ENCODE assay signal across 9 mouse cellular contexts in the genomic region with DNA sequence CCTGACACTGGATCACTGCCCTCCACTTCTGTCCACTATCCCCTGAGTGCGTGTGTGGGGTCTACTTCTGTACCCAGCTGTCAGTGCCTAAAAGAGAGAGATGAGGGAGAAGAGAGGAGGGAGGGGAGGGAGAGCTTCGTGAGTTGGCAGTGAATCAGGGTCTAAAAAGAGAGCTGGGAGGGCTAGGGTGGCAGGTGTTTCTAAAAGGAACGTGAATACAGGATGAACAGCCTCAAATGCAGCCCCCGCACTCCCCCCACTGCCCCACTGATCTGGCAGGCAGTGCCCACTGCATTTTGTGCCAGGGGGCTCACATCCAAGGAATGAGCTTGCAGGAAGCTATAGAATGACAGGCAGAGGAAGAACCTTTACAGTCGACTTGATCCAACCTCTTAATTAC. TPM values are rescaled to one million over a fixed set of nuclear protein-coding genes. Genes with fewer than 3 reads are reported as not detected.
A peak's percentile ranks its signal among the peaks of the same experiment; 100 is the strongest.
DNase-seq lines count a peak whose midpoint lies in the region; ATAC-seq and TF ChIP-seq lines count a peak whose summit lies in the region.
"Had no signal": no experiment of that assay in that cellular context is flagged by ENCODE, and none has a peak within 500 bp of the region (broad histone marks: within the 10 kb centered on the region; RNA-seq: fewer than 3 reads in every experiment).

No protein-coding gene starts in this region.

- TF ChIP-seq CTCF in E14TG2a.4 (conservative IDR thresholded peaks at IDR 0.05; ENCODE audit: low read length): no peak
- no peak for TF ChIP-seq CTCF in cortical plate, adult 2 months (IDR thresholded peaks at IDR 0.05; ENCODE audit: extremely low read depth, insufficient read depth, low read length)

- 18% methylated on average over 5 of the region's 5 CpGs for WGBS in forebrain, embryonic 13.5 days
- WGBS in forebrain, embryonic 11.5 days: 49% methylated on average over 5 of the region's 5 CpGs
- 35% methylated on average over 5 of the region's 5 CpGs for WGBS in midbrain, embryonic 16.5 days

- H3K4me1 ChIP-seq in forebrain, embryonic 13.5 days: peaks cover 61% of the 10 kb centered on the region
- peaks cover 7% of the 10 kb centered on the region; the same call in 1 of the 2 replicates for H3K4me1 ChIP-seq in forebrain, embryonic 11.5 days (replicated peaks; ENCODE audit: control insufficient read depth, insufficient read depth, low read length)
- H3K4me1 ChIP-seq in E14TG2a.4 (replicated peaks; ENCODE audit: low read depth, low read length): peaks cover 69% of the 10 kb centered on the region
- H3K4me1 ChIP-seq in cortical plate, adult 2 months (ENCODE audit: control insufficient read depth, insufficient read depth, low read length): no peaks in the 10 kb centered on the region; the same call in 1 of the 2 replicates
- peaks cover 47% of the 10 kb centered on the region for H3K4me1 ChIP-seq in midbrain, embryonic 16.5 days (ENCODE audit: control insufficient read depth, insufficient read depth, low read length)

- no peak for ATAC-seq in forebrain, embryonic 13.5 days
- no peak for ATAC-seq in forebrain, embryonic 11.5 days (replicated peaks; ENCODE audit: low FRiP score)
- ATAC-seq in midbrain, embryonic 16.5 days: no peak

- H3K4me2 ChIP-seq in forebrain, embryonic 13.5 days: peak overlapping the region; percentile 80
- no peak overlapping the region for H3K4me2 ChIP-seq in forebrain, embryonic 11.5 days (ENCODE audit: low read depth, low read length, severe bottlenecking)
- peak overlapping the region; percentile 95 for H3K4me2 ChIP-seq in midbrain, embryonic 16.5 days (ENCODE audit: low read length)

- no peak for DNase-seq in forebrain, embryonic 11.5 days (ENCODE audit: low spot score)
- DNase-seq in adipocyte (ENCODE audit: low spot score): no peak
- DNase-seq in urinary bladder, postnatal 36 days (ENCODE audit: low spot score in 2 of 2): no peak
- no peak for DNase-seq in spleen, postnatal 36 days (ENCODE audit: low spot score in 2 of 2)
- DNase-seq: thymus, postnatal 25 days had no signal

- H3K9ac ChIP-seq in forebrain, embryonic 13.5 days: no peak overlapping the region
- no peak overlapping the region for H3K9ac ChIP-seq in forebrain, embryonic 11.5 days (ENCODE audit: low read length)
- H3K9ac ChIP-seq in midbrain, embryonic 16.5 days (ENCODE audit: low read depth, low read length): 0 out of 2 replicates have a peak overlapping the region, but pooled peaks have one; percentile 30

- no peaks in the 10 kb centered on the region for H3K9me3 ChIP-seq in forebrain, embryonic 13.5 days (replicated peaks)
- H3K9me3 ChIP-seq in forebrain, embryonic 11.5 days (ENCODE audit: control insufficient read depth, low read length): no peaks in the 10 kb centered on the region
- no peaks in the 10 kb centered on the region for H3K9me3 ChIP-seq in E14TG2a.4 (ENCODE audit: low read length)
- H3K9me3 ChIP-seq in midbrain, embryonic 16.5 days (replicated peaks; ENCODE audit: control insufficient read depth, low read length, poor library complexity, severe bottlenecking): 0 out of 2 replicates have a peak, but pooled peaks cover 2% of the 10 kb centered on the region

- peak overlapping the region; percentile 4; the same call in 1 of the 2 replicates for H3K27ac ChIP-seq in forebrain, embryonic 13.5 days
- H3K27ac ChIP-seq in forebrain, embryonic 11.5 days (ENCODE audit: low read depth, low read length): no peak overlapping the region
- peak overlapping the region; percentile 87 for H3K27ac ChIP-seq in cortical plate, adult 2 months (ENCODE audit: insufficient read depth, low read length)
- no peak overlapping the region for H3K27ac ChIP-seq in midbrain, embryonic 16.5 days (ENCODE audit: low read length)

- H3K27me3 ChIP-seq in forebrain, embryonic 13.5 days: peaks cover 19% of the 10 kb centered on the region
- peaks cover 27% of the 10 kb centered on the region for H3K27me3 ChIP-seq in forebrain, embryonic 11.5 days (ENCODE audit: control insufficient read depth, insufficient read depth, low read length)
- peaks cover 24% of the 10 kb centered on the region for H3K27me3 ChIP-seq in E14TG2a.4 (ENCODE audit: insufficient read depth, low read length)
- no peaks in the 10 kb centered on the region for H3K27me3 ChIP-seq in midbrain, embryonic 16.5 days (ENCODE audit: control insufficient read depth, insufficient read depth, low read depth, low read length)

- no peak overlapping the region for H3K4me3 ChIP-seq in forebrain, embryonic 13.5 days
- H3K4me3 ChIP-seq in forebrain, embryonic 11.5 days (ENCODE audit: low read depth, low read length): no peak overlapping the region
- peak overlapping the region; percentile 23 for H3K4me3 ChIP-seq in E14TG2a.4 (replicated peaks; ENCODE audit: low read length)
- H3K4me3 ChIP-seq in cortical plate, adult 2 months (ENCODE audit: insufficient read depth, low read length): peak overlapping the region; percentile 55
- peak overlapping the region; percentile 4; the same call in 1 of the 2 replicates for H3K4me3 ChIP-seq in midbrain, embryonic 16.5 days (ENCODE audit: low read depth, low read length)

- 0 out of 2 replicates have a peak, but pooled peaks have one; percentile 17 for TF ChIP-seq POLR2A in cortical plate, adult 2 months (IDR thresholded peaks at IDR 0.05; ENCODE audit: extremely low read depth, insufficient read depth, low read length)

- H3K36me3 ChIP-seq in forebrain, embryonic 13.5 days (ENCODE audit: poor library complexity, severe bottlenecking): no peaks in the 10 kb centered on the region
- H3K36me3 ChIP-seq in forebrain, embryonic 11.5 days (ENCODE audit: control insufficient read depth, insufficient read depth, low read length): no peaks in the 10 kb centered on the region
- H3K36me3 ChIP-seq in E14TG2a.4 (ENCODE audit: insufficient read depth, low read length): no peaks in the 10 kb centered on the region
- H3K36me3 ChIP-seq in midbrain, embryonic 16.5 days (ENCODE audit: control insufficient read depth, insufficient read depth, low read length): no peaks in the 10 kb centered on the region

RNA-seq across cellular contexts. Expression of gene Dlgap3, which starts 1.9 kb away (rescaled TPM):
- 4.9 and 5.4 TPM in 2 replicates for polyA plus RNA-seq in forebrain, embryonic 13.5 days (2015; fragmentation: Nextera tagmentation; extraction: Ambion mirVana)
- 3.1 and 4.2 TPM in 2 replicates for polyA plus RNA-seq in forebrain, embryonic 11.5 days (2014; fragmentation: Nextera tagmentation; extraction: Ambion mirVana)
- polyA plus RNA-seq in cortical plate, adult 2 months (2012; rRNA removed): 222 and 224 TPM in 2 replicates
- 17.6 and 19.5 TPM in 2 replicates for polyA plus RNA-seq in midbrain, embryonic 16.5 days (2015; fragmentation: Nextera tagmentation; extraction: Ambion mirVana)

RNA-seq across cellular contexts. Expression of gene Tmem35b, which starts 47.4 kb away (rescaled TPM):
- 13.6 and 15.9 TPM in 2 replicates for polyA plus RNA-seq in forebrain, embryonic 13.5 days (2015; fragmentation: Nextera tagmentation; extraction: Ambion mirVana)
- 11.8 and 12.6 TPM in 2 replicates for polyA plus RNA-seq in forebrain, embryonic 11.5 days (2014; fragmentation: Nextera tagmentation; extraction: Ambion mirVana)
- polyA plus RNA-seq in cortical plate, adult 2 months (2012; rRNA removed): 9.5 and 11.6 TPM in 2 replicates
- polyA plus RNA-seq in midbrain, embryonic 16.5 days (2015; fragmentation: Nextera tagmentation; extraction: Ambion mirVana): 17.9 and 18.1 TPM in 2 replicates

Comparison
In these comparisons a context has a peak if more than half of its experiments do, and no peak if none do; other contexts are left out.
1. H3K27ac ChIP-seq: peak in forebrain, embryonic 13.5 days (single experiment) and cortical plate, adult 2 months (single experiment); none in forebrain, embryonic 11.5 days (single experiment) and midbrain, embryonic 16.5 days (single experiment).
2. H3K4me3 ChIP-seq: peak in E14TG2a.4 (single experiment), cortical plate, adult 2 months (single experiment) and midbrain, embryonic 16.5 days (single experiment); none in forebrain, embryonic 13.5 days (single experiment) and forebrain, embryonic 11.5 days (single experiment).
3. RNA of gene Dlgap3, which starts 1.9 kb away (polyA plus RNA-seq): 222 to 224 TPM in cortical plate, adult 2 months; 17.6 to 19.5 TPM in midbrain, embryonic 16.5 days, 4.9 to 5.4 TPM in forebrain, embryonic 13.5 days and 3.1 to 4.2 TPM in forebrain, embryonic 11.5 days; every median in the first group is over 10 times any median in the second.